Mouse (Mus musculus) stomach, postnatal 0 days (tissue): Measurements from ENCODE around the gene Arhgap24. TPM values are rescaled to one million over a fixed set of nuclear protein-coding genes. Genes with fewer than 3 reads are reported as not detected.

Source experiments
- ATAC-seq: fragments of 200-750 bp; cut with Nextera tagmentation; 2 replicates; pipeline ENCODE4 v1.8.0; 2017; ENCODE audit not compliant: low FRiP score, low TSS enrichment
- DNase-seq: peaks from one replicate; pipeline ENCODE4 v3.0.0-alpha.2; 2016; ENCODE audit warnings: low spot score
- H3K27ac ChIP-seq: fragments of 300-500 bp; sonication (generic); replicated peaks from 2 replicates; pipeline ENCODE4 v1.5.1; 2014; ENCODE audit warnings: mild to moderate bottlenecking, control low read depth
- H3K27me3 ChIP-seq: fragments of 300-500 bp; sonication (generic); 2 replicates; pipeline ENCODE4 v1.6.1; 2014; ENCODE audit warnings: low read length; ENCODE audit not compliant: control insufficient read depth, insufficient read depth
- H3K36me3 ChIP-seq: fragments of 300-500 bp; sonication (generic); 2 replicates; pipeline ENCODE4 v1.6.1; 2014; ENCODE audit warnings: low read length, mixed read lengths; ENCODE audit not compliant: control insufficient read depth, insufficient read depth
- H3K4me1 ChIP-seq: fragments of 300-500 bp; sonication (generic); replicated peaks from 2 replicates; pipeline ENCODE4 v1.6.1; 2014; ENCODE audit warnings: antibody characterized with exemption; ENCODE audit not compliant: control insufficient read depth, insufficient read depth
- H3K4me2 ChIP-seq: fragments of 300-500 bp; sonication (generic); replicated peaks from 2 replicates; pipeline ENCODE4 v1.6.1; 2014; ENCODE audit warnings: low read depth, mild to moderate bottlenecking, control low read depth, moderate library complexity
- H3K4me3 ChIP-seq: fragments of 300-500 bp; sonication (generic); 2 replicates; pipeline ENCODE4 v1.5.1; 2014; ENCODE audit warnings: low read depth, low read length, control low read depth
- H3K9ac ChIP-seq: fragments of 300-500 bp; sonication (generic); 2 replicates; pipeline ENCODE4 v1.6.1; 2014; ENCODE audit warnings: mild to moderate bottlenecking, low read length, control low read depth, mixed read lengths
- H3K9me3 ChIP-seq: fragments of 300-500 bp; sonication (generic); 2 replicates; pipeline ENCODE4 v1.6.1; 2016; ENCODE audit warnings: low read length; ENCODE audit not compliant: control insufficient read depth
- CTCF ChIP-seq: IDR thresholded peaks from 2 replicates; pipeline ENCODE4 v1.5.1; 2016; ENCODE audit warnings: antibody characterized with exemption, low read depth, mild to moderate bottlenecking, moderate library complexity
- EP300 ChIP-seq: optimal IDR thresholded peaks from 2 replicates; pipeline ENCODE3; 2016; ENCODE audit warnings: antibody characterized with exemption
- WGBS: fragments of 180-500 bp; shearing (Covaris S2); extraction: QIAGEN DNeasy Blood & Tissue Kit; methylation state at CpG from one replicate; pipeline ENCODE4 v1.1.7; 2014; 5-methylcytosine and 5-hydroxymethylcytosine counted together
- polyA plus RNA-seq: library from polyadenylated mRNA; unstranded; fragments of >200 nt; fragmentation: Nextera tagmentation; extraction: Ambion mirVana; gene quantifications from 2 replicates; pipeline ENCODE4 v1.2.1, GENCODE M21; 2015

Arhgap24 gene
- polyA plus RNA-seq, 1 experiment from 2014 or later = 24.5 TPM

- H3K4me3 ChIP-seq = no peak overlapping the region
- no peaks in the 10 kb centered on the region for H3K9me3 ChIP-seq
- H3K27me3 ChIP-seq = no peaks in the 10 kb centered on the region
- DNase-seq (no peak), ATAC-seq (no peak)
- no peaks in the 10 kb centered on the region for H3K36me3 ChIP-seq
- H3K4me1 ChIP-seq = 0 out of 2 replicates have a peak, but pooled peaks cover 2% of the 10 kb centered on the region
- H3K9ac ChIP-seq = no peak overlapping the region
- no peak overlapping the region for H3K4me2 ChIP-seq
- TF ChIP-seq EP300 = no peak
- H3K27ac ChIP-seq = no peak overlapping the region
- 85% methylated on average over 6 of the region's 6 CpGs for WGBS
Observed at GRCm38 (mm10) chr5:102899680-102900215, 418.6 kb downstream of the Arhgap24 start.

- no peak overlapping the region for H3K4me3 ChIP-seq
- no peak overlapping the region for H3K4me2 ChIP-seq
- no peak for TF ChIP-seq EP300
- TF ChIP-seq CTCF = no peak
Observed at GRCm38 (mm10) chr5:102901176-102901575, 420.0 kb downstream of the Arhgap24 start.

GRCm38 (mm10) chr5:102903487-102903886, 422.3 kb downstream of the Arhgap24 start:
- no peak overlapping the region for H3K4me2 ChIP-seq
- TF ChIP-seq EP300 (no peak), CTCF (no peak)
- no peak overlapping the region for H3K27ac ChIP-seq
- H3K27me3 ChIP-seq = no peaks in the 10 kb centered on the region
- no peak overlapping the region for H3K9ac ChIP-seq
- no peaks in the 10 kb centered on the region for H3K36me3 ChIP-seq
- no peaks in the 10 kb centered on the region for H3K9me3 ChIP-seq
- no peaks in the 10 kb centered on the region for H3K4me1 ChIP-seq
- H3K4me3 ChIP-seq = no peak overlapping the region
- WGBS = 92% methylated on average over 9 of the region's 9 CpGs
- ATAC-seq (no peak), DNase-seq (no peak)

More at GRCm38 (mm10) chr5:102901176-102901575, 420.0 kb downstream of the Arhgap24 start:
- no peak for DNase-seq
- H3K27me3 ChIP-seq = no peaks in the 10 kb centered on the region
- 0 out of 2 replicates have a peak, but pooled peaks cover 2% of the 10 kb centered on the region for H3K4me1 ChIP-seq
- no peak overlapping the region for H3K9ac ChIP-seq
- no peaks in the 10 kb centered on the region for H3K36me3 ChIP-seq
- no peak for ATAC-seq
- H3K27ac ChIP-seq = no peak overlapping the region
- WGBS = 79% methylated on average over 5 of the region's 5 CpGs
- no peaks in the 10 kb centered on the region for H3K9me3 ChIP-seq

GRCm38 (mm10) chr5:102904066-102904465, 422.9 kb downstream of the Arhgap24 start:
- Histone ChIP-seq H3K36me3 (no peaks in the 10 kb centered on the region), H3K4me2 (no peak overlapping the region), H3K4me3 (no peak overlapping the region), H3K9me3 (no peaks in the 10 kb centered on the region), H3K27ac (no peak overlapping the region), H3K4me1 (no peaks in the 10 kb centered on the region), H3K27me3 (no peaks in the 10 kb centered on the region), H3K9ac (no peak overlapping the region)
- ATAC-seq (no peak), DNase-seq (no peak)
- TF ChIP-seq EP300 = no peak
- TF ChIP-seq CTCF = no peak
- 80% methylated on average over 12 of the region's 12 CpGs for WGBS

- Histone ChIP-seq H3K9ac (no peak overlapping the region), H3K36me3 (no peaks in the 10 kb centered on the region), H3K27ac (no peak overlapping the region), H3K4me2 (no peak overlapping the region), H3K4me3 (no peak overlapping the region), H3K4me1 (no peaks in the 10 kb centered on the region), H3K9me3 (no peaks in the 10 kb centered on the region), H3K27me3 (no peaks in the 10 kb centered on the region)
- no peak for TF ChIP-seq CTCF
- TF ChIP-seq EP300 = no peak
- WGBS = 50% methylated on average over 13 of the region's 13 CpGs
- ATAC-seq (no peak), DNase-seq (no peak)
Observed at GRCm38 (mm10) chr5:102905441-102906211, 424.4 kb downstream of the Arhgap24 start.

- TF ChIP-seq CTCF = no peak
- no peak for TF ChIP-seq EP300
- Histone ChIP-seq H3K4me1 (no peaks in the 10 kb centered on the region), H3K9me3 (no peaks in the 10 kb centered on the region), H3K9ac (no peak overlapping the region), H3K4me3 (no peak overlapping the region), H3K27me3 (no peaks in the 10 kb centered on the region), H3K27ac (no peak overlapping the region), H3K4me2 (no peak overlapping the region), H3K36me3 (no peaks in the 10 kb centered on the region)
- WGBS = 78% methylated on average over 2 of the region's 2 CpGs
- ATAC-seq = no peak
- DNase-seq = no peak
Observed at GRCm38 (mm10) chr5:102920199-102920598, 439.0 kb downstream of the Arhgap24 start.
